Mouse (Mus musculus) brain, embryonic 14.5 days (tissue): Measurements from ENCODE around the gene Gm28043.

Experiments
- CTCF ChIP-seq: fragments of 200-500 bp; IDR thresholded peaks from 2 replicates; pipeline ENCODE4 v1.5.1; 2012; ENCODE audit warnings: inconsistent platforms, mild to moderate bottlenecking, moderate library complexity, borderline replicate concordance; ENCODE audit not compliant: insufficient read depth, insufficient read length; ENCODE audit errors: extremely low read depth
- POLR2A ChIP-seq: fragments of 200-500 bp; IDR thresholded peaks from 2 replicates; pipeline ENCODE4 v1.6.1; 2012; ENCODE audit warnings: mild to moderate bottlenecking, inconsistent platforms, borderline replicate concordance; ENCODE audit not compliant: poor library complexity, insufficient read depth, insufficient read length, severe bottlenecking; ENCODE audit errors: extremely low read depth

DNA sequence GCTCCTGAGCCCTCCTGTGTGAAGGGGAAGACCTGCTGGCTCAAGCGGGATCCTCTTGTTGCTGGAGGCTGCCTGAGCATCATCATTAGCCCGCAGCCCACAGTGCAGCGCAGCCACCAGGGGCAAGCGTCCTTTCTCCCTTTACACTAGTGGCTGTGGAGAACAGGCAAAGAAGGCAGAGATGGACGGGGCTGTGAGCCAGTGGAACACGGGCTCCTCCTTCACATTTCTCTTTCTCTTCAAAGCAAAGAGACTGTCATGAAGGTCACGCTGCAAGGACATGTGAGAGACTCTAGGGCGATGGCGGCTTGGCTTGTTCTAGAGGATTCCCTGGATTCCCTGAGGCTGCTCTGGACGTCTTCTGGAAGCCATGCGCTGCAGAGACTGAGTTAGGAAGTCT is 26.3 kb downstream of the Gm28043 start:
- TF ChIP-seq POLR2A: no peak
- no peak for TF ChIP-seq CTCF
